Mouse (Mus musculus) cerebellum, adult 2 months (tissue): ENCODE measurements around the gene Acadl. TPM values are rescaled to one million over a fixed set of nuclear protein-coding genes. Genes with fewer than 3 reads are reported as not detected.

ENCODE experiments used
- DNase-seq, 2 experiments: peaks; one replicate each; pipeline ENCODE4 v3.0.0; 2021
- H3K27ac ChIP-seq: fragments of 200-500 bp; 2 replicates; pipeline ENCODE4 v1.5.1; 2012; ENCODE audit warnings: low read length, control low read depth, inconsistent platforms; ENCODE audit not compliant: insufficient read depth
- H3K27me3 ChIP-seq: fragments of 200-500 bp; 2 replicates; pipeline ENCODE4 v1.6.1; 2012; ENCODE audit warnings: inconsistent platforms, mild to moderate bottlenecking, low read length, moderate library complexity; ENCODE audit not compliant: control insufficient read depth, insufficient read depth
- H3K4me1 ChIP-seq: fragments of 200-500 bp; 2 replicates; pipeline ENCODE4 v1.6.1; 2011; ENCODE audit warnings: low read length; ENCODE audit not compliant: control insufficient read depth, insufficient read depth
- H3K4me3 ChIP-seq: fragments of 200-500 bp; replicated peaks from 2 replicates; pipeline ENCODE3; 2011; ENCODE audit warnings: mild to moderate bottlenecking, low read depth, low read length, control low read depth; ENCODE audit not compliant: insufficient read depth
- CTCF ChIP-seq: fragments of 200-500 bp; IDR thresholded peaks from 2 replicates; pipeline ENCODE4 v1.5.1; 2011; ENCODE audit warnings: low read depth, mild to moderate bottlenecking, control low read depth, low read length, moderate library complexity, borderline replicate concordance; ENCODE audit not compliant: insufficient read depth
- POLR2A ChIP-seq: fragments of 200-500 bp; IDR thresholded peaks from 2 replicates; pipeline ENCODE4 v1.6.1; 2011; ENCODE audit warnings: low read length, control low read depth, borderline replicate concordance; ENCODE audit not compliant: insufficient read depth
- WGBS: fragments of 180-500 bp; shearing (Covaris S2); methylation state at CpG from one replicate; pipeline ENCODE4 v1.1.7; 2018; 5-methylcytosine and 5-hydroxymethylcytosine counted together
- polyA plus RNA-seq: library from polyadenylated mRNA; depleted of rRNA; stranded (reverse); fragments of >200 nt; gene quantifications from 2 replicates; pipeline ENCODE4 v1.2.3, GENCODE M21; 2012; rRNA removed

Acadl gene
- 37.5 and 38.2 TPM in 2 replicates for polyA plus RNA-seq

DNA sequence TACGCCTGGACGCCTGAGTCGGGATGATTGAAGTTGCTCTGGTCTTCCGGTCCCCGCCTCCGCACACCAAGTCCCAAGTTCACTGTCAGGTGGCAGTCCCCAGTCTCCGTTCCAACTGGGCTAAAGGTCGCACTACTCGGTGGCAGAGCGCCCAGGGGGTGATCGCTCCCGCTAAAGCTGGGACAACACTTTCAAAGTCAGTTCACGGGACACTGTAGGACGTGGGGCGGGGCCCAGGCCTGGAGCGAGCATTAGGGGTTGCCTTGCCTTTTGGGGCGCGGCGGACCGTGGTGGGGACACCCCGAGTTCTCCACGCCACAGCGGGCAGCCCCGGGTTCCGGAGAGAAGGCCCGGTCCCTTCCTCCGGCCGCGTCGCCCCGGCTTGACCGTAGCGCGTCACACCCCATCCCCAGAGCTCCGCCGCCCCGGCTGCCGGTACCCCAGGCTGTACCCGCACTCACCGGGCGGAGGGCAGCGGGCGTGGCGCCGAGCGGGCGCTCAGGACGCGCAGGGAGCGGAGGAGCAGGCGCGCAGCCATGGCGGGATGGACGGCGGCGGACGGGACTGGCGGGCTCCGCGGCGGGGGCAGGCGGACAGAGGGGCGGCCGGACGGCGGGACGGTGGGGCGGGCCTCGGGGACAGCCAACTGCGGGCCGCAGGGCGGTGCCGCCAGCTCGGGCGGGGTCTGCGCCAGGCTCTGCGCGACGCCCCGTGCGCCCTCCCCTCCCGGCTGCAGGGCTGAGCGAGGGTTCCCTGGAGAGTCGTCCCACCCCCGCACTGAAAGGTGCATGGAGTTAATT is at the start of gene Acadl:
Gene Acadl, minus strand, starts transcription at position 566 of the 800 bp plus-strand sequence.
- WGBS: 2% methylated on average over 83 of the region's 85 CpGs
- peak within 1 kb of the TSS; percentile 31; the same call in 1 of the 2 replicates for H3K27ac ChIP-seq
- TF ChIP-seq CTCF: no peak
- no peak for TF ChIP-seq POLR2A
- H3K4me1 ChIP-seq: no peaks in the 10 kb centered on the region
- peak within 1 kb of the TSS; percentile 58 for H3K4me3 ChIP-seq
- no peaks in the 10 kb centered on the region for H3K27me3 ChIP-seq
- DNase-seq: peak; percentile 54 to 58

DNA sequence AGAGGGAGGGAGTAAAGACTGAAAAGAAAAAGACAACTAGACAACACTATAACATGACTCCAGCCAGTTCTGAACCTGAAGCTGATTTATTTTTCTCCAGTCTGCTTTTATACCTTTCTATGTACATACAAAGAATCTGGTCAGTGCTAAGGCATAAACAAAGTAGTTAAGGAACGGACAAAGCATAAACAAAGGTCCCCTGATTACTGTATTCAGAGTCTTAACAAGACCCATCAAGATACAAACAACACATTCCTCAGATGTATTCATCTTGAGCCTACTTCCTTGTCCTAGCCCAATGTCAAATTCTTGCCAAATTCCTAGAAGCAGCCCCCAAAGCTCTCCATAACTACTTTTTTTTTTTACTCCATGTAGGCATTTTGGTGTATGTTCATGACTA is 49.2 kb upstream of the Acadl start:
- no peaks in the 10 kb centered on the region for H3K4me1 ChIP-seq
- H3K4me3 ChIP-seq: no peak overlapping the region
- TF ChIP-seq POLR2A: no peak
- TF ChIP-seq CTCF: no peak
- H3K27me3 ChIP-seq: no peaks in the 10 kb centered on the region
- no peak overlapping the region for H3K27ac ChIP-seq
- WGBS: 94% methylated on average over 1 of the region's 1 CpGs
- DNase-seq: no peak

GRCm38 (mm10) chr1:66902566-66902965 is 39.5 kb upstream of the Acadl start:
- H3K27me3 ChIP-seq: no peaks in the 10 kb centered on the region
- DNase-seq: no peak
- H3K4me1 ChIP-seq: no peaks in the 10 kb centered on the region
- WGBS: 92% methylated on average over 3 of the region's 3 CpGs
- TF ChIP-seq CTCF (no peak), POLR2A (no peak)
- H3K27ac ChIP-seq: no peak overlapping the region
- no peak overlapping the region for H3K4me3 ChIP-seq

DNA sequence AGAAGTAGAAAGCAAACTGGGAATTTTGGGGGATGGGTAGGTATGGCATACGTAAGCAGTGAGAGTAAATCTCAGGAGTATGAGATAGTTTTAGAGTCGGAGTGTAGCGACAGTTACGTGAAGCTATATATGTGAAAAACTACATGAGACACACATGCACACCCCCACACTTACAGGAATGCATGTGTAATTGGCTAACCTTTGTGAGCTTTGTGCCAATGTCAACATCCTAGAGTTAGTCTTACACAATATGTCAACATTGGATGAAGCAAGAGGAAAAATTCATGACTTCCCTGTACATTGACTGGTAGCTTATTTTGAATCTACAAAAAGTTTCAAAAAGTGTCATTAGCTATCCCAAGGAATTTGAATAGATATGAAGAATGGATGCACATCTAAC is 37.9 kb upstream of the Acadl start:
- no peak overlapping the region for H3K4me3 ChIP-seq
- 95% methylated on average over 4 of the region's 4 CpGs for WGBS

DNA sequence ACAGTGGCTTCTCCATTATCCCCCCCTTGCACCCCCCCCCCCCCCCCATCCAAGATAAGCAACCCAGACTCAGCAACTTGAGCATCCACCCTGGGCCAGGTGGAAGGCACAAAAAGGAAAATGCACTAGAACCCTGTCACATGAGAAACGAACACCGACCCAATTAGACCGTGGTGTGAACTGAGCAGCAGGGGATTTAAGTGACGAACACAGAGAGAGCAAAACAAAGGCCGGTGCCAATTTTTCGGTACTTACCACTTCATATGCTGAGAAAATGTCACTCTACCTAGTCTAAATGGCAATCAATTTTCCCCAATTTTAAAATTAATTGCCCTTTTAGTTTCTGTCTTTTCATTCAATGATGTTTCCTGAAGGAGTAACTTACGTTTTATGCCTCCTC is 35.2 kb upstream of the Acadl start:
- Histone ChIP-seq H3K4me3 (no peak overlapping the region), H3K4me1 (no peaks in the 10 kb centered on the region), H3K27ac (no peak overlapping the region), H3K27me3 (no peaks in the 10 kb centered on the region)
- no peak for TF ChIP-seq POLR2A
- no peak for TF ChIP-seq CTCF
- 34% methylated on average over 7 of the region's 7 CpGs for WGBS
- DNase-seq: no peak

More for the DNA sequence above, 37.9 kb upstream of the Acadl start:
- Histone ChIP-seq H3K4me1 (no peaks in the 10 kb centered on the region), H3K27ac (no peak overlapping the region), H3K27me3 (no peaks in the 10 kb centered on the region)
- no peak for DNase-seq
- TF ChIP-seq CTCF (no peak), POLR2A (no peak)

DNA sequence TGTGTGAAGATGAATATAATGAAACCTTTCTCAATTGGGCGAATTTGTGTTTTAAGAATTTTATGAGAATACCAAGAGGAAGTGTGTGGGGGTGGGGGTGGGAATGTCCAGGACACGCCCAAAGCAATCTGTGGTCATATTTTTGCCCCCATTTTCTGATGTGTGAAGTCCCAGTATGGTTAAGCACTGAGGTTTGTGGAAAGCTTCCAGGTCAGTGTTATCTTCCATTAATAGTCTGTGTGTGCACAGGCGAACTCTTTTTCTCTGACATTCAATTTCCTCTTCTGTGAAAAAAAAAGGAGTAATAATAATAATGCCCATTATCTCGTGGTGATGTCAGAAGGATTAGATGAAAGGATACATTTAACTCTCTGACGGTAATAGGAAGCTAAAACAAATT is 33.5 kb upstream of the Acadl start:
- Histone ChIP-seq H3K27me3 (no peaks in the 10 kb centered on the region), H3K4me3 (no peak overlapping the region), H3K4me1 (no peaks in the 10 kb centered on the region), H3K27ac (no peak overlapping the region)
- no peak for DNase-seq
- TF ChIP-seq CTCF: no peak
- TF ChIP-seq POLR2A: no peak
- WGBS: 47% methylated on average over 5 of the region's 5 CpGs

DNA sequence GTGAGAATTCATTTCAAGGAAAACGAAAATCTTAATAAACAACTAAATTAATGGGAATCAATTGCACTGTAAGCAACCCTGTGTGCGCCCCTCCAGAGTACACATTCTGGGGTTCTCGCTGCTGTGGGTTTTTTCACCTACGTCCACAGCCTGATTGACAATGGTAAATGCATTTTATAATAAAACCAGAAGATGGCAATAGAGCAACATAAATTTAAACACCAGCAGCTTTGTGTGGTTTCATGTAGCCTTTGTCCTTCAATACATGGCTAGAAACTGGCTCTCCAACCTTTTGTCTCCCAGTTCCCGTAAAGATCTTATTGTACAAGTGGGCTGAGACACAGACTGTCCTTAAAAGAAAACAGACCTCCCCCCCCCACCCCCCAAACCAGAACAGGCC is 33.0 kb upstream of the Acadl start:
- no peak overlapping the region for H3K4me3 ChIP-seq
- no peak overlapping the region for H3K27ac ChIP-seq
- TF ChIP-seq POLR2A (no peak), CTCF (0 out of 2 replicates have a peak, but pooled peaks have one; percentile 3)
- 25% methylated on average over 5 of the region's 5 CpGs for WGBS
- H3K4me1 ChIP-seq: no peaks in the 10 kb centered on the region
- no peaks in the 10 kb centered on the region for H3K27me3 ChIP-seq
- peak in 1 of 2 experiments; percentile 2 for DNase-seq

- TF ChIP-seq CTCF (no peak), POLR2A (no peak)
- H3K27ac ChIP-seq: no peak overlapping the region
These were observed 32.7 kb upstream of the Acadl start for GRCm38 (mm10) chr1:66895837-66896118.

More at GRCm38 (mm10) chr1:66895837-66896118, 32.7 kb upstream of the Acadl start:
- peak in 1 of 2 experiments; percentile 15 for DNase-seq
- Histone ChIP-seq H3K4me3 (no peak overlapping the region), H3K4me1 (no peaks in the 10 kb centered on the region), H3K27me3 (no peaks in the 10 kb centered on the region)
